Mouse (Mus musculus): ENCODE results near the gene Smim23. TPM values are rescaled to one million over a fixed set of nuclear protein-coding genes. Genes with fewer than 3 reads are reported as not detected.

The Smim23 gene
- polyA plus RNA-seq, 1 experiment from 2014 or later: not detected

DNA sequence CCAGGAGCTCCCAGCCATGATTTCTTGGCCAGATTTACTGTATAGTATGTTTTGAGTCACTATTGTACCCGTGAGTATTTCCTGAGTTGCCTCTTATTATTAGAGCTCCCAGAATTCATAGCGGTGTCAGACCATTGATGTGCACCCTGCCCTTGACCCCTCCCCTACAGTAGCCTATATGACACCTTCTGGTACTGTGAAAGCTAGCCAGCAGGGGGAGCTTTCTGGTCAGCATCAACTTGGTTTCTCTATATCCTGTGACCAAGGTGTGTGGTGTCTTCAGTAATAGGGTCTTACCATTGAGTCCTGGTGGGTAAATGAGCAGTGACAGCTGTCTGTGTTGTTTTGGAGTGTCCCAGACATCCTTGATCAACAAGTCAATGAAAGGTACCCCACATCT is 18.4 kb downstream of the Smim23 start:
- WGBS: 21% methylated on average over 2 of the region's 2 CpGs
- H3K9me3 ChIP-seq (replicated peaks): no peaks in the 10 kb centered on the region
- no peak overlapping the region for H3K4me2 ChIP-seq
- no peak overlapping the region for H3K4me3 ChIP-seq (replicated peaks)
- no peaks in the 10 kb centered on the region for H3K27me3 ChIP-seq (replicated peaks)
- H3K36me3 ChIP-seq: no peaks in the 10 kb centered on the region
- no peak for ATAC-seq (ENCODE audit: low FRiP score)
- H3K9ac ChIP-seq (replicated peaks): no peak overlapping the region
- no peak overlapping the region for H3K27ac ChIP-seq (replicated peaks)
- peaks cover 14% of the 10 kb centered on the region for H3K4me1 ChIP-seq

GRCm38 (mm10) chr11:32803658-32804057 is 20.7 kb downstream of the Smim23 start:
- 45% methylated on average over 4 of the region's 4 CpGs for WGBS
- Histone ChIP-seq H3K9me3 (replicated peaks) (no peaks in the 10 kb centered on the region), H3K27me3 (replicated peaks) (no peaks in the 10 kb centered on the region), H3K4me2 (no peak overlapping the region), H3K4me3 (replicated peaks) (no peak overlapping the region), H3K27ac (replicated peaks) (no peak overlapping the region), H3K36me3 (no peaks in the 10 kb centered on the region), H3K9ac (replicated peaks) (no peak overlapping the region), H3K4me1 (peaks cover 13% of the 10 kb centered on the region)
- no peak for ATAC-seq (ENCODE audit: low FRiP score)

GRCm38 (mm10) chr11:32801715-32802114 is 22.7 kb downstream of the Smim23 start:
- no peak overlapping the region for H3K27ac ChIP-seq (replicated peaks)
- no peak for ATAC-seq (ENCODE audit: low FRiP score)
- H3K36me3 ChIP-seq: no peaks in the 10 kb centered on the region
- no peak overlapping the region for H3K9ac ChIP-seq (replicated peaks)
- no peaks in the 10 kb centered on the region for H3K9me3 ChIP-seq (replicated peaks)
- peaks cover 15% of the 10 kb centered on the region for H3K4me1 ChIP-seq
- no peak overlapping the region for H3K4me3 ChIP-seq (replicated peaks)
- H3K4me2 ChIP-seq: no peak overlapping the region
- WGBS: 81% methylated on average over 6 of the region's 6 CpGs
- no peaks in the 10 kb centered on the region for H3K27me3 ChIP-seq (replicated peaks)

- peaks cover 15% of the 10 kb centered on the region for H3K4me1 ChIP-seq
- 50% methylated on average over 7 of the region's 7 CpGs for WGBS
- H3K4me2 ChIP-seq: no peak overlapping the region
- ATAC-seq (ENCODE audit: low FRiP score): no peak; the same call in 1 of the 2 replicates
- H3K36me3 ChIP-seq: no peaks in the 10 kb centered on the region
- no peaks in the 10 kb centered on the region for H3K9me3 ChIP-seq (replicated peaks)
- H3K27me3 ChIP-seq (replicated peaks): no peaks in the 10 kb centered on the region
- H3K27ac ChIP-seq (replicated peaks): no peak overlapping the region
- no peak overlapping the region for H3K9ac ChIP-seq (replicated peaks)
- no peak overlapping the region for H3K4me3 ChIP-seq (replicated peaks)
Observed at GRCm38 (mm10) chr11:32800929-32801375, 23.5 kb downstream of the Smim23 start.

- Histone ChIP-seq H3K4me1 (peaks cover 15% of the 10 kb centered on the region), H3K9me3 (replicated peaks) (no peaks in the 10 kb centered on the region), H3K36me3 (no peaks in the 10 kb centered on the region), H3K27me3 (replicated peaks) (no peaks in the 10 kb centered on the region), H3K4me3 (replicated peaks) (no peak overlapping the region), H3K4me2 (no peak overlapping the region), H3K9ac (replicated peaks) (no peak overlapping the region), H3K27ac (replicated peaks) (no peak overlapping the region)
- ATAC-seq (ENCODE audit: low FRiP score): no peak
- 34% methylated on average over 4 of the region's 4 CpGs for WGBS
Observed at GRCm38 (mm10) chr11:32798445-32798844, 26.0 kb downstream of the Smim23 start.

DNA sequence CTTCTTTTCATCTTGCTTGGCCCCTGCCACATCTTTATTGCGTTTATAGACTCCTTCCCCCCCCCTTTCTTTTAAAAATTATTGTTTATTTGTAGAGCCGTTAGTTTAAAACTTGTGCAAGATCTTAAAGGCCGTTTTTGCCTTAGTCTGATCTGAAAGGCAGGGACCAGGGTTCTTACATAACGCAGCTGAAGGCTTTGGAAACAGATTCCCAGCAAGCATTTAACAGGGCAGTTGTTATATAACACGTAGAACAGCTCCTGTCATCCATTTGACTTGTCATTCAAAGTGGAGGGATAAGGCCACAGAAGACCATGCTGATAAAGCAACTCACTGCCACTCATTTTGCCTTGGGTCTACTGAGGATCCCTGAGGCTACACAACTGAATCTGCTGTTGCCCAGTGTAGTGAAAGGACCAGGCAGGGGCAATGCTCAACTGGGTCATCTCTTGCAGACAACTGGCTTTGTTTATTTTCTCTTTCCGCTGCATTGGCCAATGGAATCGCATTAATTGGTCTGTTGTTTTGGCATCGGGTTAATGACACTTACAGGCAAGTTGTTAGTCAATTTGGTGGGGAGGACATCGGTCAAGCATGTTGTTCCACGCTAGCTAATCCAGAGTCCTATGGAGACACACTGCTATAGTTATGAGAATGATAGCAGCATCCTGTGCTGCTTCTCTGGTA is 29.5 kb downstream of the Smim23 start:
- 65% methylated on average over 10 of the region's 10 CpGs for WGBS
- H3K4me2 ChIP-seq: no peak overlapping the region
- H3K36me3 ChIP-seq: no peaks in the 10 kb centered on the region
- no peak overlapping the region for H3K9ac ChIP-seq (replicated peaks)
- ATAC-seq (ENCODE audit: low FRiP score): no peak
- no peak overlapping the region for H3K4me3 ChIP-seq (replicated peaks)
- no peak overlapping the region for H3K27ac ChIP-seq (replicated peaks)
- no peaks in the 10 kb centered on the region for H3K27me3 ChIP-seq (replicated peaks)
- no peaks in the 10 kb centered on the region for H3K9me3 ChIP-seq (replicated peaks)
- 0 out of 2 replicates have a peak, but pooled peaks cover 2% of the 10 kb centered on the region for H3K4me1 ChIP-seq

GRCm38 (mm10) chr11:32786201-32786600 is 38.2 kb downstream of the Smim23 start:
- Histone ChIP-seq H3K36me3 (no peaks in the 10 kb centered on the region), H3K4me1 (peaks cover under 1% of the 10 kb centered on the region; the same call in 1 of the 2 replicates), H3K9ac (replicated peaks) (no peak overlapping the region), H3K4me2 (no peak overlapping the region), H3K27me3 (replicated peaks) (no peaks in the 10 kb centered on the region), H3K4me3 (replicated peaks) (no peak overlapping the region), H3K27ac (replicated peaks) (no peak overlapping the region), H3K9me3 (replicated peaks) (no peaks in the 10 kb centered on the region)
- WGBS: 82% methylated on average over 5 of the region's 5 CpGs
- ATAC-seq (ENCODE audit: low FRiP score): no peak

DNA sequence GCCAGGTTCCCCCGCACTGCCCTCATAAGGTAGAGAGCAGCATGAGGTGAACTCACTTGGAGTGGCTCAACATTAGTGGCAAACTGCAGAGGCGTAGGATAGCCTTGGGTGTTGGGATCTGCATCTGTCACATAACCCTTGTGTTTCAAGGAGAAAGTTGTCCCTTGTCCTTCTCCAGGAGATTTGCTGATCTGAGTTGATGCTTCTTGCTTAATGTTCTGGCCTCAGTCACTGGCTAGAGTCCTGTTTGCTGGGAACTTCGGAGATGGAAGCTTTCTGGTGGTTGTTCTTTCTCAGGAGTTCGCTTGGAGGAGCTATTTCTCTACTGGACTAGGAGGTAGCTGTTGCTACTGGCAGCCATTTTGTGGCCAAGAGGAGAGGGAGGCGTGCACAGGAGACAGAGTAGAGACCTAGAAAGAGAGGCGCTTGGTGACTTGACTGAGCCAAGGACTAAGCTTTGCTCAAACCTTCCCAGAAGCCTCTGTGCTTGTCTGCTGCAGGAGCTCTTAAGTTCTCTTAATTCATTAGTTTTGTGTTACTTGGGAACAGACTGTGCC is 38.7 kb downstream of the Smim23 start:
- Histone ChIP-seq H3K4me2 (no peak overlapping the region), H3K27ac (replicated peaks) (no peak overlapping the region), H3K9ac (replicated peaks) (no peak overlapping the region), H3K27me3 (replicated peaks) (no peaks in the 10 kb centered on the region), H3K4me1 (peaks cover 6% of the 10 kb centered on the region), H3K4me3 (replicated peaks) (no peak overlapping the region), H3K36me3 (no peaks in the 10 kb centered on the region), H3K9me3 (replicated peaks) (no peaks in the 10 kb centered on the region)
- no peak for ATAC-seq (ENCODE audit: low FRiP score)
- WGBS: 85% methylated on average over 6 of the region's 6 CpGs

- no peak overlapping the region for H3K9ac ChIP-seq (replicated peaks)
- 83% methylated on average over 3 of the region's 3 CpGs for WGBS
- ATAC-seq (ENCODE audit: low FRiP score): no peak
- H3K27me3 ChIP-seq (replicated peaks): no peaks in the 10 kb centered on the region
- no peaks in the 10 kb centered on the region for H3K9me3 ChIP-seq (replicated peaks)
- H3K4me2 ChIP-seq: no peak overlapping the region
- peaks cover 8% of the 10 kb centered on the region for H3K4me1 ChIP-seq
- no peaks in the 10 kb centered on the region for H3K36me3 ChIP-seq
- no peak overlapping the region for H3K4me3 ChIP-seq (replicated peaks)
- no peak overlapping the region for H3K27ac ChIP-seq (replicated peaks)
Observed at GRCm38 (mm10) chr11:32782724-32783123, 41.7 kb downstream of the Smim23 start.

DNA sequence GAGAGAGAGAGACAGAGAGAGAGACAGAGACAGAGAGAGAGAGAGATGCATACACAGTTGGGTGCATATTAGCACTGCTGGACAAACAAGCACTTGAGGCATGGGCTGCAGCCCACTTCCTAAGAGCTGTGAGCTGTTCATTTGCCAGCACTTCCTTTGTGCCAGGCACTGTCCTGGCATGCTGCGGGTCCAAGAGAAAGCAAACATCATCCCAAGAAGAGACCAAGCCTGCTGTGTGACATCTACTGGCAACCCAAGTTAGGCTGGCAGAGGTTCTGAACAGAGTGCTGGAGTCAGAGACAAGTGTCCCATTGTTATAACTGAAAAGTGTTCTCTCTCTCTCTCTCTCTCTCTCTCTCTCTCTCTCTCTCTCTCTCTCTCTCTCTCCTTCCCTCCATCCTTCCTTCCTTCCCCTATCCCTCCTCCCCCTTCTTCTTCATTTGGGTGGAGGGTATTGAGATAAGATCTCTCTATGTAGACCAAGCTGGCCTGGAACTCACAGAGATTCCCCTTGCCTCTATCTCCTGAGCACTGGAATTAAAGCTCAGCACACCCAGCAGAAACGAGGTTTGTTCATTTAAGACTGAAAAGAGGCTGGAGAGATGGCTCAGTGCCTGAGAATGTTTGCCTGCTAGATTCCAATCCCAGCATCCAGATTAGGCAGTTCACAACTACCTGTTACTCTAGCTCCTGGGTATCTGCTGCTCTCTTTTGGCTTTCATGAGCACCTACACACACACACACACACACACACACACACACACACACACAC is 42.6 kb downstream of the Smim23 start:
- ATAC-seq (ENCODE audit: low FRiP score): peak; percentile 73; the same call in 1 of the 2 replicates

DNA sequence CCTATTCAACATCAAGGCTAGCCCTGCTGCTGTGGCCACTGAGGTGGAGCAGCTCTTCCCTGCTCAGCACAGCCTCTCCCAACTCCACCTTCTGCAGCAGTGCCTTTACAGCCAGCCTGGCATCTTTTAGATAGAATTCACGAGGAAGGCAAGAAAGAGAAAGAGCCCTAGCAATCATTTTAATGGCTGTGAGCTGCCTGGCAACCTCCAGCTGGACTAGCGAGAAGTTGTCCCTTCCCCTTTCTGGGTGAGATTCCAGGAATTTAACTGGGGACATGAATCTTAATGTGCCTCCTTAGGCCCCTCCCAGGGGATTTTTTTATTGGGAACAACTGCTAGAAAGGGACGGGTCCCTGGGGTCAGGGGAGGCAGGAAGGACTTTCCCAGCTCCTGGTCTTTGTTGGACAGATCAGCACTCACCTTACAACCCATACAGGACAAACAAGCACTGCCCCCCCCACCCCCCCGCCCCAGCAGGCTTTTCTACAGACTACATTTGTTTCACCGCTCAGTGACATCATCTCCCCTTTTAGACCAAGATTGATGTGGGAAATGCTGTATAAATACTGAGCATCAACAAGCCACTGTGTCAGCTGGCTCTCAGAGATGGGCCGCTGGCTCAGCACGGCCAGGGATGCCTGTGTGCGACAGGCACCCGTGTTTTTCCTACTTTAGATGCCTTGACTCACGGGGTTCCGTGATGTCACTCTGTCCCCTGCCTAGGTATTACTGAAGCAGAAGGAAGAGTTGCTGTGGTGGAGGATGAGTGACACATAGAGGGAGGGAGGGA is 43.5 kb downstream of the Smim23 start:
- no peaks in the 10 kb centered on the region for H3K36me3 ChIP-seq
- no peaks in the 10 kb centered on the region for H3K27me3 ChIP-seq (replicated peaks)
- no peak overlapping the region for H3K9ac ChIP-seq (replicated peaks)
- peak overlapping the region; percentile 68 for H3K27ac ChIP-seq (replicated peaks)
- H3K4me2 ChIP-seq: 0 out of 2 replicates have a peak overlapping the region, but pooled peaks have one; percentile 3
- ATAC-seq (ENCODE audit: low FRiP score): peak; percentile 86
- H3K9me3 ChIP-seq (replicated peaks): no peaks in the 10 kb centered on the region
- H3K4me3 ChIP-seq (replicated peaks): no peak overlapping the region
- 15% methylated on average over 11 of the region's 11 CpGs for WGBS
- H3K4me1 ChIP-seq: peaks cover 8% of the 10 kb centered on the region

More for the DNA sequence above, 42.6 kb downstream of the Smim23 start:
- Histone ChIP-seq H3K27ac (replicated peaks) (peak overlapping the region; percentile 60), H3K36me3 (no peaks in the 10 kb centered on the region), H3K9me3 (replicated peaks) (no peaks in the 10 kb centered on the region), H3K4me1 (peaks cover 8% of the 10 kb centered on the region), H3K9ac (replicated peaks) (no peak overlapping the region), H3K4me3 (replicated peaks) (no peak overlapping the region), H3K4me2 (no peak overlapping the region), H3K27me3 (replicated peaks) (no peaks in the 10 kb centered on the region)
- 44% methylated on average over 2 of the region's 2 CpGs for WGBS
